Mouse (Mus musculus): Measurements from ENCODE around the gene Anapc13.

Anapc13 gene

GRCm38 (mm10) chr9:102631589-102632147 lies 5.6 kb downstream of the Anapc13 start:
- no peak for DNase-seq (ENCODE audit: low read depth, low spot score)

- DNase-seq (ENCODE audit: low read depth, low spot score): no peak
These were observed 6.1 kb downstream of the Anapc13 start for GRCm38 (mm10) chr9:102632173-102632572.

GRCm38 (mm10) chr9:102632923-102633537 lies 6.9 kb downstream of the Anapc13 start:
- peak; percentile 83 for DNase-seq (ENCODE audit: low read depth, low spot score)

- no peak for DNase-seq (ENCODE audit: low read depth, low spot score)
These were observed 8.4 kb downstream of the Anapc13 start for GRCm38 (mm10) chr9:102634453-102634852.

- peak; percentile 78 for DNase-seq (ENCODE audit: low read depth, low spot score)
These were observed 10.5 kb downstream of the Anapc13 start for GRCm38 (mm10) chr9:102636553-102636952.

GRCm38 (mm10) chr9:102637115-102637514 lies 11.0 kb downstream of the Anapc13 start:
- DNase-seq (ENCODE audit: low read depth, low spot score): no peak

- DNase-seq (ENCODE audit: low read depth, low spot score): no peak
These were observed 12.9 kb downstream of the Anapc13 start for GRCm38 (mm10) chr9:102638963-102639362.

GRCm38 (mm10) chr9:102639510-102639909 lies 13.4 kb downstream of the Anapc13 start:
- no peak for DNase-seq (ENCODE audit: low read depth, low spot score)

GRCm38 (mm10) chr9:102641531-102641930 lies 15.4 kb downstream of the Anapc13 start:
- DNase-seq (ENCODE audit: low read depth, low spot score): no peak

GRCm38 (mm10) chr9:102643071-102643485 lies 17.0 kb downstream of the Anapc13 start:
- peak; percentile 55 for DNase-seq (ENCODE audit: low read depth, low spot score)

- peak; percentile 94 for DNase-seq (ENCODE audit: low read depth, low spot score)
These were observed 17.5 kb downstream of the Anapc13 start for GRCm38 (mm10) chr9:102643486-102644101.

GRCm38 (mm10) chr9:102645119-102645695 lies 19.1 kb downstream of the Anapc13 start:
- no peak for DNase-seq (ENCODE audit: low read depth, low spot score)

GRCm38 (mm10) chr9:102647010-102647409 lies 20.9 kb downstream of the Anapc13 start:
- DNase-seq (ENCODE audit: low read depth, low spot score): no peak

GRCm38 (mm10) chr9:102649917-102650527 lies 23.9 kb downstream of the Anapc13 start:
- DNase-seq (ENCODE audit: low read depth, low spot score): peak; percentile 89

- no peak for DNase-seq (ENCODE audit: low read depth, low spot score)
These were observed 24.5 kb downstream of the Anapc13 start for GRCm38 (mm10) chr9:102650637-102651036.

- DNase-seq (ENCODE audit: low read depth, low spot score): no peak
These were observed 25.2 kb downstream of the Anapc13 start for GRCm38 (mm10) chr9:102651199-102651720.

- no peak for DNase-seq (ENCODE audit: low read depth, low spot score)
These were observed 30.4 kb downstream of the Anapc13 start for GRCm38 (mm10) chr9:102656355-102657095.

- DNase-seq (ENCODE audit: low read depth, low spot score): no peak
These were observed 42.0 kb downstream of the Anapc13 start for GRCm38 (mm10) chr9:102668115-102668514.

GRCm38 (mm10) chr9:102668906-102669305 lies 42.8 kb downstream of the Anapc13 start:
- no peak for DNase-seq (ENCODE audit: low read depth, low spot score)

- DNase-seq (ENCODE audit: low read depth, low spot score): no peak
These were observed 47.3 kb downstream of the Anapc13 start for GRCm38 (mm10) chr9:102673381-102673780.

GRCm38 (mm10) chr9:102675922-102676321 lies 49.8 kb downstream of the Anapc13 start:
- no peak for DNase-seq (ENCODE audit: low read depth, low spot score)
